Mouse (Mus musculus): Measurements from ENCODE around the gene Ung.
A peak's percentile ranks its signal among the peaks of the same experiment; 100 is the strongest.

Gene Ung

DNA sequence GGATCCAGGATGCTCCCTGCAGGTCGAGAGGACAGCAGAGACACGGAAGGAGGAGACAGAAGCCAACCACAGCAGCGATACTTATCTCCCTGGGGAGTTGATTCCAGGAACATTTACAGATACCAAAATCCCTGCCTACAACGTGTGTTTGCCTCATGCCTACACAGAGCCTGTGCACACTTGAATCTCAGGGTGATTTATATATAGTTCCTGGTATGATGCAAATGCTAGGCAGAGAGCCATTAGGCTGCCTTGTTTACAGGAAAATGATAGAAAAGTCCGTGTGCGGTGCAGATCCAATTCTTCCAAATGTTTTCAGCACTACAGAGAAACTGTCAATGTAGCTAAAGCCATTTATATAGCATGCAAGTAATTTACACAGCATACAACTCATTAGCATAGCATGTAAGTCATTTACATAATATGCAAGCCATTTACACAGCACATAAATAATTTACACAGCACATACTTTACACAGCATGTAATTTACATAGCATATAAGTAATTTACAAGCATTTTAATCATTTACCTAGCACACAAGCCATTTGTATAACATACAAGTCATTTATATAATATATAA, 33.0 kb downstream of the Ung start:
- no peak for DNase-seq (ENCODE audit: low read depth in 2 of 2, low spot score in 2 of 2)

DNA sequence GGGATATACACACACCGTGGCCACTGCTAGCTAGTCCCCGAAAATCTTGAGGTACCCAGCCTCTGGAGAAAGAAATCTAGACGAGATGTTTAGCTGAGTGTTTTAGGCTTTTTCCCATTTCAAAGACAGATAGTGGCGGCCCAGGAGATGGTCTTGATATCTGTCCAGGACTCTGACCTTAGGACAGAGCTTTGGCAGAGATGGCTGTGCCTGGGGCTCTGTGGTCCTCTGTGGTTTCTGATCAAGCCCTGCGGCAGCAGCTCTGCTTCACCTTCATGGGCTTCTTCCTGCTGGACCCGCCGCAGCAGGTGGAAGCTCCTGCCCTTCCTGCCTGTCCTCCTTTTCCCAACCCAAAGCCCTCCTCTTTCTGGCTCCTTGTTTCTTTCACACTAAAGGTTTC, 40.2 kb downstream of the Ung start:
- DNase-seq (ENCODE audit: low read depth in 2 of 2, low spot score in 2 of 2) = no peak

- no peak for DNase-seq (ENCODE audit: low read depth in 2 of 2, low spot score in 2 of 2)
Observed at GRCm38 (mm10) chr5:114172936-114173335, 42.8 kb downstream of the Ung start.

DNA sequence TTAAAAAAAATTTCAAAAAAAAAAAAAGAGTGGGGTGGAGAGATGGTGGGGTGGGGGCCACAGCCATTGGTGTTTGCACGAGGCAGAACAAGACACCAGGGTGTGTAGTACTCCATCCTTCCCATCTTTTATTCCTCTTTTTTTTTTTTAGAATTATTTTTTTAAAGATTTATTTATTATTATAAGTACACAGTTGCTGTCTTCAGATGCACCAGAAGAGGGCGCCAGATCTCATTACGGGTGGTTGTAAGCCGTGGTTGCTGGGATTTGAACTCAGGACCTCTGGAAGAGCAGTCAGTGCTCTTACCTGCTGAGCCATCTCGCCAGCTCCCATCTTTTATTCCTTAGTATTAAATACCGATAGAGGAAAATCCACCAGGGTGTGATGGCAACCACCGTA, 43.3 kb downstream of the Ung start:
- no peak for DNase-seq (ENCODE audit: low read depth in 2 of 2, low spot score in 2 of 2)

GRCm38 (mm10) chr5:114173877-114174581, 43.8 kb downstream of the Ung start:
- DNase-seq (ENCODE audit: low read depth in 2 of 2, low spot score in 2 of 2) = no peak

DNA sequence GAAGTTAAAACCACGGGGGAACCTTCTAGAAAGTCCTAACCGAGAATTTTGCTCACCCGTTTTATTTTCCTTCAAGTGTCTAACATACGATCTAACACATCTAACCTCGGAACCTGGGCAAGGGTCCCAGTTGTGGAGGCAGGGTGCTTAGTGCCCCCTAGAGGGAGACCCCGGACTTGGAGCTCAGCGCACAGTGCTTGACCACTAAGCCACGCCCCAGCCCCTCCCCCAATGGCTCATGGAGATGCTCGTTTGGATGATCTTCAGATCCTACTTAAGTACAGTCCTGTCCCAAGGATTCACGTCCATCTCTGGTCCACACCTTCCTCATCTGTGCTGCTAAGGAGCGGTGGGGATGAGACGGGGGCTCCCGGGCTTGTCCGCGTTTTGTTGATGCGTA, 44.5 kb downstream of the Ung start:
- DNase-seq (ENCODE audit: low read depth in 2 of 2, low spot score in 2 of 2) = no peak

DNA sequence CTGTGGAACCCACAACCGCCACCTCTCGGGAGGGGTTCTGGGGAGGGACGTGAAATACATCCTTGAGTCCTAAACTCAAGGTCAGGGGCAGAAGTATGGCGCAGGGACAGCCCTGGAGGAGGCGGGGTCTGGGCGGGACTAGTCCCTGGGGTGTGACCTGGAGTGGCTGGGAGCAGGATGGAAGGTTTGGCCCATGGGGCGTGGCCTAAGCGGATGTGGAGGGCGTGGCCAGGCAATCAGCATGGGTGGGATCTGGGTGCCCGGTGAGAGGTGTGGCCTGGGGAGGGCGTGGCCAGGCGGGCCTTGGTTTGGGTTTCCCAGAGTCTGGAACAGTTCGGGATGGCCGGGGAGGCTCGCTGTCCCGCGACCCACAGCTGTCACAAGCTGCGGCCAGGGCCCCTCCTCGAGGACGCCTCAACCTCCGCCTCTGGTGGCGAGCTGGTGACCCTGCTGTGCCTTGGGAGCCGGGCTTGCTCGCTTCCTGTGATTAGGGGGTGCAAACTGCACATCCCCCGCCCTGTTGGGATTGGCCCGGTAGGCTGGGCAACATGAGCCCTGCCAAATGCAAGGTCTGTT, 45.5 kb downstream of the Ung start:
- peak in 1 of 2 experiments; percentile 23 for DNase-seq (ENCODE audit: low read depth in 2 of 2, low spot score in 2 of 2)

DNA sequence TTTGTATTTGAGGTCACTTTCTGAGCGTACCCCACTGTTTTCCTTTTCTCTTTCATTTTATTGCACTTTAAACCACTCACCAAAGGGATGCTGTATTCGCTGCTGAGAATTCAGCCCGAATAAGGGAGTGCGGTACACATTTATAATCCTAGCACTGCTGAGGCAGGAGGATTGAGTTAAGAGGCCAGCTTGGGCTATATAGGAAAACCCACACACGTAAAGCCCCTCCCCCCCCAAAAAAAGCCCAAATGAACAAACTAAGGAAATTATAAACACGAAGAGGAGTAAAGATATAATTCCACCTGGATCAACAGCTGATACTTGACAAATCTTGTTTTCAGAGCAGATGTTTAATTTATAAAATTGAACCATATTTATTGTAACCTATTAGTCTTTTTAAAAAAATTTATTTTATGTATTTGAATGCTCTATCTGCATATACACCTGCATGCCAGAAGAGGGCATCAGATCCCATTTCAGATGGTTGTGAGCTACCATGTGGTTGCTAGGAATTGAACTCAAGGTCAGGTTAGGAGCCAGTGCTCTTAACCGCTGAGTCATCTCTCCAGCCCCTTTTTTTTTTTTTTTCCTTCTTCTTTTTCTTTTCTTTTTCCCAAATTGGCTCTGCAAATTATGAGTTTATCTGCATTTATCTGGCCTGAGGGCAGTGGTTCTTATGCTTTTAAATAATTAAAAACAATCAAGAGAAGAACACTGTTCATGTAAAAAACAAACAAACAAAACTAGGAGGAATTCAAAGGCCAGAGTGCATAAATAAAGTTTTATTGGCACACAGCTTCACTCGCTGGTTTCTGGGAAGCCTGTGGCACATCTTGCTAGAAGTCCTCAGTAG, 46.6 kb downstream of the Ung start:
- no peak for DNase-seq (ENCODE audit: low read depth in 2 of 2, low spot score in 2 of 2)

GRCm38 (mm10) chr5:114177966-114178719, 48.0 kb downstream of the Ung start:
- no peak for DNase-seq (ENCODE audit: low read depth in 2 of 2, low spot score in 2 of 2)

GRCm38 (mm10) chr5:114179541-114179940, 49.4 kb downstream of the Ung start:
- no peak for DNase-seq (ENCODE audit: low read depth in 2 of 2, low spot score in 2 of 2)

DNA sequence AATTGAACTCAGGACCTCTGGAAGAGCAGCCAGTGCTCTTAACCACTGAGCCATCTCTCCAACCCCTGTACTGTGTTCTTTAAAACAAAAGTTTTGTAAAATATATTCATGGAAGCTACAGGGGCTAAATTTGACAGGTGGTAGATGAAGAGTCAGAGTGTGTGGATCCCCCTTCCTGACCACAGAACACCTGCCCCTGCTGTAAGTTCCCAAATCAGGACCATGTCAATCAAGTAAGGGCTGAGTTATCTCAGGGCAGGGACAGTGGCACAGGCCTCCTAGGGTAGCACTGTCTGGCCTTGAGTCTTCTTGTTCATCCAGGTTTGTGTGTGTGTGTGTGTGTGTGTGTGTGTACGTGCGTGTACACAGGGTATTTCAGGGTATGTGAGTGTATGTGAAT, 53.3 kb downstream of the Ung start:
- no peak for DNase-seq (ENCODE audit: low read depth in 2 of 2, low spot score in 2 of 2)

DNA sequence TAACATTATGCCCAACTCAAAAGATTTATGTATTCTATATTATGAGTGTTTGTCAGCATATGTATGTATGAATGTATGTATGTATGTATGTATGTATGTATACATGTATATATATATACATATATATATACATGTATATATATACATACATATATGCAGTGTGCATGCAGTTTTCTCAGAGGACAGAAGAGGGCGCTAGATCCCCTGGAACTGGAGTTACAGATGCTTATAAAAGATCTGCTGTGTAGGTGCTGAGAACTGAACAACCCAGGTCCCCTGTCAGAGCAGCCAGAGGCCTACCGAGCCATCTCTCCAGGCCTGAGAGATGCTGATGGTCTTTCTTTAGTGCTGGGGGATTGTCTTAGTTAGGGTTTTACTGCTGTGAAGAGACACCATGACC, 56.9 kb downstream of the Ung start:
- DNase-seq (ENCODE audit: low read depth in 2 of 2, low spot score in 2 of 2) = no peak
